Mouse (Mus musculus): Measurements from ENCODE around the gene Kif23.

- no peak for TF ChIP-seq POLR2A (IDR thresholded peaks at IDR 0.05; ENCODE audit: insufficient read depth, low read length)
- no peak for TF ChIP-seq EP300 (IDR thresholded peaks at IDR 0.05; ENCODE audit: insufficient read depth, low read depth, low read length)
- TF ChIP-seq CTCF (IDR thresholded peaks at IDR 0.05; ENCODE audit: low read depth, low read length): no peak
Measured at GRCm38 (mm10) chr9:61961181-61961580, 14.6 kb upstream of the Kif23 start.
